Mouse (Mus musculus) embryonic fibroblast, embryonic 13.5 days (primary cell): ENCODE measurements around the gene Loxl1.

Experiments
- CTCF ChIP-seq: IDR thresholded peaks from 2 replicates; pipeline ENCODE4 v1.5.1; 2011; ENCODE audit warnings: mild to moderate bottlenecking, control low read depth, low read length, moderate library complexity, borderline replicate concordance; ENCODE audit not compliant: insufficient read depth
- POLR2A ChIP-seq: IDR thresholded peaks from 2 replicates; pipeline ENCODE4 v1.6.1; 2011; ENCODE audit warnings: low read depth, mild to moderate bottlenecking, control low read depth, low read length, moderate library complexity

DNA sequence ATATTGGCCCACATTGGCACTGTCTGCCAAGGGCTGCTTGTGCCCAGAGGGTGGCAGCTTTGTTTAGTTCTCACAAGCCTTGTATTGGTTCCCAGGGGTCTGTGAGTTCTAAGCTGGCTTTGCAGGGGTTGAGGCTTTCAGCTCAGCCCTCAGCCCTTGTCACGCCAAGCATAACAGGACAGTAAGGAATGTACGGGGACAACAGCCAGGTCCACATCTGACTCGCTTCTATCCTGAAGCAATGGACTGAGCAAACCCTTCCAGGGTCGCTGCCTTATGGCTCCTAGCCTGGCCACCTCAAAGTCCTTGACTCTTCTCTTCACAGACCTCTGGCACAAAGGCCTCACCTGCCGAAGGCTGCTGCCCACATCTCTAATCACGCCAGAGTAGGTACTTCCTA lies 34.8 kb upstream of the Loxl1 start:
- TF ChIP-seq CTCF (no peak), POLR2A (no peak)
